Mouse (Mus musculus) adrenal gland, adult 18-20 months (tissue): ENCODE data around the gene Hoxb1. TPM values are rescaled to one million over a fixed set of nuclear protein-coding genes. Genes with fewer than 3 reads are reported as not detected.

Experiments
- DNase-seq, 2 experiments: peaks; one replicate each; pipeline ENCODE4 v3.0.0; 2021 to 2022; ENCODE audit warnings: low spot score in 2 of 2
- long read RNA-seq, 2 experiments: library from polyadenylated mRNA; stranded (forward); transcript quantifications; one replicate each; pipeline ENCODE4 v2.0.0; 2021
- total RNA-seq, 2 experiments: library from RNA; stranded (reverse); gene quantifications; 1 replicate in 1 of 2; 2 replicates in 1 of 2; pipeline ENCODE4 v1.2.3; 2021

Gene Hoxb1
- not detected for total RNA-seq
- long read RNA-seq, experiment 1 = 0 reads
- long read RNA-seq, experiment 2 = 0 reads

DNA sequence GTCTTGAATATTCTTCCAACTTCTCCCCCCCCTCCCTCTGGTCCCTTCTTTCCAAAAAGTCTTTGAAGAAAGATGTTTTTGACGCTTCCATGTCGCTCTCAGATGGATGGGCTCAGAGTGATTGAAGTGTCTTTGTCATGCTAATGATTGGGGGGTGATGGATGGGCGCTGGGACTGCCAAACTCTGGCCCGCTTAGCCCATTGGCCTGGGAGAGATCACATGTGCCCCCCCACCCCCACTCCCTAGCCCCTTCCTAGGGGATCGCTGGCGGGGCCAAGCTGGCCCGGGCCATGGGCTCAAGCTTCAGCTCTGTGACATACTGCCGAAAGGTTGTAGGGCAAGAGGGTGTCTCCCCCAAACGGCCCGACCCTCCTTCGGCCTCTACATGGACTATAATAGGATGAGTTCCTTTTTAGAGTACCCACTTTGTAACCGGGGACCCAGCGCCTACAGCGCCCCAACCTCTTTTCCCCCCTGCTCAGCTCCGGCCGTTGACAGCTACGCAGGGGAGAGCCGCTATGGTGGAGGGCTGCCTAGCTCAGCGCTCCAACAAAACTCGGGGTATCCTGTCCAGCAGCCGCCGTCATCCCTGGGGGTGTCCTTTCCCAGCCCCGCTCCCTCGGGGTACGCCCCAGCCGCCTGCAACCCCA, at the start of gene Hoxb1:
TSS of gene Hoxb1 (plus strand) at position 312 of the 651 bp plus-strand sequence.
- no peak for DNase-seq

DNA sequence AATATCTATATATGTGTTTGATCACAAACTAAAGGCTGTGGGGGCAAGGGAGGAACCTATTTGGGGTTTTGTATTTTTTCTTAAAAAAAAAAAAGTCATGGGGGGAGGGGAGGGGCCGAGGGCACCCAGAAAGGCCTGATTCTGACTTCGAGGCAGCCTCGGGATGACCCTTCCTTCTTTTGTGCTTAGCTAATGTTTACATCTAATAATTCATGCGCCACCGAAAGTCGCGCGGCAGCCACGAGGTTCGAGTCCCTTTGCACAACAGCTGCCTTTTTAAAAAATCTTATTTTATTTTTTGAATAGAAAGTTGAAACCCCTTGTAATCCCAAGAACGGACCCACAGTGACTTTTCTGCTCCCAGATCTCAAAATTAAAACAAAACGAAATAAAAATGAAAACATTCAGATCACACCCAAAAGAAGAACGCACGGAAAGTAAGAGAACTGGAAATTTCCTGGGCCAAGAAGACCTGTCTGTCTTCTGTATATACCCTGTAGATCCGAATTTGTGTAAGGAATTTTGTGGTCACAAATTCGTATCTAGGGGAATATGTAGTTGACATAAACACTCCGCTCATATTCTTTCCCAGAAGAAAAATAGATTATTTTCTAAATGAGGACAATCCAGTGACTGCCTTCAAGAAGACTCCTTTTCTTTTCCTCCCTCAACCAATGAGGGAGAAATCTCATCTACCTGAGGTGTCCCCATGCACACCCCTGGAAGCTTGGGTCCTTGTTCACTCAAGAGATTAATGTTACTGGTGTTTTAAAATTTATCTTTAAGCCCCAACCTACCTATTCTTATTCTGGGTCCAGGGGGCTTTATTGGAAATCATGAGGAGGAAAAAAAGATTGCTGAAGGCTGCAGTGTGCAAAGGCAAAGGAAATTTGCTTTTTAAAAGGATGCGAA, 48.6 kb upstream of the Hoxb1 start:
- DNase-seq = no peak

DNA sequence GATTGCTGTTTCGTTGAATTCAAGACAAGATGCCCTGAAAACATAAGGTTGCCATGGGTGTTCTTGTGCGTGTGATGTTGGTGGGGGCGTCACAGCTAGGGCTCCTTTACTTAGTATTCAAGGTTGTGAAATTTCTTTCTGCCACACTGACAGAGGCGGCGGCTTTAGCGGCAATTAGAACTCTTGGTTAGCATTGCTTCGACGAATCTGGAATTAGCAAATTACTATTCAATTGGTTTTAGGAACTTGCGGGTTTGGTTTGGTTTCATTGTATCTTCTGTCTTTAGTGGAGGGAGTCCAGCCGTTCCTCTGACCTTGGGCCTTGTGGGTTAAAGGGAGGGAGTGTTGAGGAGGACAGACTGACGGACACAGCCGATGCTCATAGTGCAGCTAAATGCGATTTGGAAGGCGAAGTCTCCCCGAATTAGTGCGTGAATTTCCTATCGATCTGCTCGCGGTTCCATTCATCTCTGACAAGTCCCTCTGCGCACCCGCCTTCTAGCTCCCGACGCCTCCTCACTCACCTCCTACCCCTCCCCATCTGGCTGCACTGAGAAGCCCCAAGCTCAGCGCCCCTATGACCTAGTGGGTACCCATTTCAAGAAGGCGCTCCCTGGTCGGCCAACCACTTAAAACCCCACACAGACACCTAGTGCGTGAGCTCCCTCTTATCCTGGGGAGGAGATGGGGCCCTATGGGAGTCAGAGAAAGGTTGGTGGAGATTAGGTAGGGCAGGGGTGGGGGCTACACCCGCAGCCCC, 47.8 kb upstream of the Hoxb1 start, which contains the start of gene Hoxb4:
TSS of gene Hoxb4 (plus strand) at position 660 of the 760 bp plus-strand sequence.
- DNase-seq = peak in 1 of 2 experiments; percentile 54

DNA sequence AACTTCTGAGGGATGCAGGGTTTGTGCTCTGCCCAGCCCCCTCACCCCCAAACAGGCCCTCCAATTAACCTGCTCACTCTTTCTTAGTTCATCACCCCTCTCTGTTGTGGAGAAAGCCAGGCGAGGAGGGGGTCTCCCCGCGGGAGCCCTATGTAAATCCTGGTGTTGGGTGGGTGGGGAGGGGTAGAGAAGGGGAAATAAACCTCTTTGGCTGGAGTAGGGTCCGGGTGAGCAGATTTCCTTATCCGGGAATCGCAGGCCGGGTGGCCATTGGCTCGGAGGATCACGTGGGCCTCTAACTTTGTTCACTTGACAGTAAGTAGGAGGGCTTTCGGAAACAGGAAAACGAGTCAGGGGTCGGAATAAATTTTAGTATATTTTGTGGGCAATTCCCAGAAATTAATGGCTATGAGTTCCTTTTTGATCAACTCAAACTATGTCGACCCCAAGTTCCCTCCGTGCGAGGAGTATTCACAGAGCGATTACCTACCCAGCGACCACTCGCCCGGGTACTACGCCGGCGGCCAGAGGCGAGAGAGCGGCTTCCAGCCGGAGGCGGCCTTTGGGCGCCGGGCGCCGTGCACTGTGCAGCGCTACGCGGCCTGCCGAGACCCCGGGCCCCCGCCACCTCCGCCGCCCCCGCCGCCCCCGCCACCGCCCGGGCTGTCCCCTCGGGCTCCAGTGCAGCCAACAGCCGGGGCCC, 47.0 kb upstream of the Hoxb1 start:
- DNase-seq = peak; percentile 64 to 69

DNA sequence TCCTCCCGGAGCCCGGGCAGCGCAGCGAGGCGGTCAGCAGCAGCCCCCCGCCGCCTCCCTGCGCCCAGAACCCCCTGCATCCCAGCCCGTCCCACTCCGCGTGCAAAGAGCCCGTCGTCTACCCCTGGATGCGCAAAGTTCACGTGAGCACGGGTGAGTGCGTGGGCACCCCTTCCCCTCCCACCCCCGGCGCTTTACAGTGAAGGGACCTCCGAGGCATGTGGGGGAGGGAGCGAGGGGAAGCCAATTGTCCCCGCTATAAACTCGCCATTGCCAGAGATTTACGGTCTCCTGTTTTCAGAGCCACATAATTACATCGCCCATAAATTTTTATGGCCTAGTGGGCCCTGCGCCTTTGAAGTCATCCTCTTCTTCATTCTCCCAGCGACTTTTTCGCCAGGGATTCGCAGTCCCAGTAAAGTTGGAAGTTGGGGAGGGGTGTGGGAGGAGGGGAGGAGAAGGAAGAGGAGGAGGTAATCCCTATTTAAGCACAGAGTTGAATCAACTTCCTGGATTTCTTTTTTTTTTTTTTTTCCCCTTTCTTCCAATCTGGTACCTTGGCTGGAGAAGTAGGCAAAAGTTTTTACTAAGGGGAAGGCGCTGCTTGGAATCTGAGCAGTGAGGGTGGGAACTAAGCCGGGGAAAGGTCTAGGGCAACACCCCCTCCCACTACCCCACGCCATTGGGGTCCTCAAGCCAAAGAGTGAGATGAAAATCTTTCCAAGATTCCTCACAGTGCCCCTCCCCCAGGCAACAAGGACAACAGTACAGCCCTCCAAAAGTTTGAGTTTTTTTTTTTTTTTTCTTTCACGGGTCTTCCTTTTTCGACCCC, 46.3 kb upstream of the Hoxb1 start:
- DNase-seq = peak in 1 of 2 experiments; percentile 50

DNA sequence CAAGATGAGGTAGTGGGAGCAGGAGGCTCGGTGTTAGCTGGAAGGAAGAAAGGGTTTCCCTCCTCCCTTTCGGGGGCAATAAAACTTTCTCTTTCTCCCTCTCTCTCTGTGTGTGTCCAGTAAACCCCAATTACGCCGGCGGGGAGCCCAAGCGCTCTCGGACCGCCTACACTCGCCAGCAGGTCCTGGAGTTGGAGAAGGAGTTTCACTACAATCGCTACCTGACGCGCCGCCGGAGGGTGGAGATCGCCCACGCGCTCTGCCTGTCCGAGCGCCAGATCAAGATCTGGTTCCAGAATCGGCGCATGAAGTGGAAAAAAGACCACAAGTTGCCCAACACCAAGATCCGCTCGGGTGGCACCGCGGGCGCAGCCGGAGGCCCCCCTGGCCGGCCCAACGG, 45.6 kb upstream of the Hoxb1 start:
- DNase-seq = peak; percentile 69 to 72

DNA sequence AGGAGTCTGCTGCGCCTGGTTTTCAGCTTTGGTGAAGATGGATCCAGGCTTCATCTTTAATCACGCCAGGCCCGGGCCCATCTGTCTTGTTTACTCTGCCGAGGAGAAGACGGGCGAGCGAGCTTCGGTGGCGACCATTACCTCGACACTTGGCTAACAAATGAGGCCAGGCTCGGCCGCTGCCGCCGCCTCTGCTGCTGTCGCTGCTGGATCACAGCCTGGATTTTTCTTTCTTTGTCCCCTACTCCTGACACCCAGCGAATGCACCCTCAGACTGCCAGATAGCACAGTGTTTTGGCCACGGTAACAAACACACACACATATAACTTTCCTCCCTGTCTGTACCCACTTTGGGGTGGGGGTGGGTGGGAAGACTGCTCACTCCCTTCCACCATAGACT, 44.9 kb upstream of the Hoxb1 start:
- no peak for DNase-seq

DNA sequence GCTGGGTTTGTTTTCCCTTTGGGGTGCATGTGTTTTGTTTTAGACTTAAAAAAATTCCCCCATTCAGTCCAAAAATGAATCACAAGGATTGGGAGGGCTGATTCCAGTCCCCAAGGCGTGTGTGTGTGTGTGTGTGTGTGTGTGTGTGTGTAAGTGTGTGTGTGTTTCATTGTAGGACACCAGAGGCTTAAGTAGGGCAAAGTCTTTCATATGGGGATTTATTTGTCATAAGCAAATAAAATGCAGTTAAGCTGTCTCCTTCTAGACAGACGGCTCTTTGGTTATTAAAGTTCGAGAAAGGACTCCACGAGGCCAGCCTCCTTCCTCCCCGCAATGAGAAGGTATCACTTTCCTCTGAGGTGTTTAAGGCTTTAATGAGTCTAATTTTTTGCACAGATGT, 43.7 kb upstream of the Hoxb1 start:
- DNase-seq = no peak

DNA sequence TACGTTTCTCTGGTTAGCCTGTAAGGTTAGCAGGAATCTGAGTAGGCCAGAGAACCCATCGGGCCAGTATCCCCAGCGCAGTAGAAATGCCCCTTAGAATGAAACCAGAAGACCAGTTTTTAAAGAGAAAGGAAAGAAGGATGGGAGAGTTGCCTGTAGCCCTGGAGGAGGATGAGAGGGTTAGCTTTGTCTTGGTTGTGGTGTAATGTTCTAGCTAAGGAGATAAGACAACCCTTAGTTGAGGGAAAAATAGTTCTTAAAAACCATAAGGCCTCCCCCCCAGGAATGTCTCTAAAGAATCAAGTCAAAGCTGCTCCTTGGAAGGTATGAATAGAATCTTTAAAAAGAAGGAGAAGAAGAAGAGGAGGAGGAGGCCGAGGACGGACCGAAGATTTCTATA, 42.8 kb upstream of the Hoxb1 start:
- DNase-seq = no peak

DNA sequence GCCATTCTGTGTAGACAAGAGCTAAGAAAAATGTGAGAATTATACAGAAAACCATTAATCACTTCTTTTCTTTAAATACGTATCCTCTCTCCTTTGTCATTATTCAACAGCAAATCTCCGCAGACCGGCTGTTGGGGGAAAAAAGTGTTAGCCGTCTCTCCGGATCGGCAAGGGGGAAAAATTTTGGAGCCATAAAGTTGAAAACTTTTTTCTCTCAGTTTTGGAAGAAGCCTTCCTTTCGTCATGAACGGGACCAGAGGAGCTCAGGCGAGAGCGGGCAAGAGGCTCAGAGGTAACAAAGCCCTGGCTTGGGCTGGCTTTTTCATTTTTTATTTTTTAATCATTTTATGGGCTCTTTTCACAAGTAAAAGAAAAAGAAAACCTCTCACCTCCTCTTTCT, 42.4 kb upstream of the Hoxb1 start, which contains the start of gene Hoxb3:
TSS of gene Hoxb3 (plus strand) at position 173 of the 400 bp plus-strand sequence.
- no peak for DNase-seq

DNA sequence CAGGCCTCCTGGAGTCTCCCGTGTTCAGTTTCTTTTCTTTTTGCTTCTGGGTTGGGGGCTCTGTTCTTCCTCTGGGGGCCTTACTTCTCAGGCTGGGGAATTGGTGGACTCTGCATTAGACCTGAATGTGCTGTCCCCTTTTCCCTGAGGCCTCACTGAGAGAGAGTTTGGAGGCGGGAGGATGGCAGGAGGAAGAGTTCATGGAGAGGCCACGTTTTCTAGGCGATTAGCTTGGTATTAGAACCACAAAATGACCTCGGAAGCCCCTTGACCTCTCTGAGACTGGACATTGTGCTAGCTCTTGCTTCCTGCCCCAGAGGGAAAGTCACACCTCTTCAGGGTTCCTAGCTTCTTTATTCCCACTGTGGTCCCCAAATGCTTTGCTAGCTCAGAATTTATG, 41.4 kb upstream of the Hoxb1 start:
- DNase-seq = no peak

DNA sequence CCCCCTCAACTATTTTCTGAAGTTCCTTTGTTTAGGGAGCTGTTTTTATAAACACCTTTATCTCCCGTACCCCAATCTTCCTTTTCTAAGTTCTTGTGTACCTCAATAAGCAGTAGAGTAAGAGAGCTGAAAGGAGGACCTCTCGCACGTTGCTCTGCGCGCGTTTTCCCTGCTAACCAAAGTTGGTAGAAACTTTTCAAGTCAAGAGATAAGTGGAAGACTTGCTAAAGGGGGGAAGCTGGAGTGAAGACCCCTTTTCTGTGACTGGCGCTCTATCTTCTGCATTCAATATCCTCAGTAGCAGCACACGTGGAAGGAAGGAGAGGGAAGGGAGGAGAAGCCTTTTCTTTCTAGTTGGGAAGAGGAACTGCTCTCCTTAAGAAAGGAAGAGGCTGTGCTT, 40.6 kb upstream of the Hoxb1 start:
- DNase-seq = no peak

DNA sequence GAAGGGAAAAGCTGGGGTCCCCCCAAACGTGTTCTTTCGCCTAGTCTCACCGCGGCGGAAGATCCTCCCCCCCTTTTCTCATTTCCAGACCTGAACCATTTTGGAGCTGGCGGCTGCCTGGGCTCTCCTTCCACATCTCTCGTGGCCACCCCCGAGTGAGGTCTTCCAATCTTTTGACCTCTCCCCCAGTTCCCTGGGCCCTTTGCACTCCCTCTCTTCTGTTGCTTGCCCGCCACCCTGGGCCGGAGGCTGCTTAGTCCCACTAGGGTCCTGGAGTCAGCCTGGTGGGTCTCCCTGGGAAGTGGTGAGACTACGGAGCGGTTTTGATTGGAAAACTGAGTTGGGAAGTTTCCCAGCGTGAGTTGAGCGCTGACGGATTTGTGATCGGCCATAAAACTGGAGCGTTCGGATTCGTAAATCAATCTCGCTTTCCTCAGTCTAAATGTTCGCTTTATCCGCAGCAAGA, 39.8 kb upstream of the Hoxb1 start:
- DNase-seq = no peak

DNA sequence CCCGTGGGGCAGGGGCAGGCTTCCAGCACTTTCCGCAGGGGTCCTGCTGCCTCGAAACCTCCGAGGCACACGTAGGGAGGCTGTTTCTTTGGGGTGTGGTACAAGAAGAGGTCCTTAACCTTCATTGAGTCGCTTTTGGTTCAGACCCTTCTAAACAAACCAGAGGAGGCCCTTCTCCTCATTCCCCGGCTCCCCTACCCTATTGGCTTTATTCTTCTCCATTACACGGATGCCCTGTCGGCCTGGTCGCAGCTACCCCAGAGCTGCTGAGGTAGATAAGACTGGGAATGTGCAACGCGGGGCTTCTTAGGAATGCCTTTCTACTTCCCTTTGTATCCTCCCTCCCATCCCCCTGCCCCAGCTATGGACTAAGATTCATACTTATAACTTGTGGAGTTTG, 38.8 kb upstream of the Hoxb1 start:
- no peak for DNase-seq

DNA sequence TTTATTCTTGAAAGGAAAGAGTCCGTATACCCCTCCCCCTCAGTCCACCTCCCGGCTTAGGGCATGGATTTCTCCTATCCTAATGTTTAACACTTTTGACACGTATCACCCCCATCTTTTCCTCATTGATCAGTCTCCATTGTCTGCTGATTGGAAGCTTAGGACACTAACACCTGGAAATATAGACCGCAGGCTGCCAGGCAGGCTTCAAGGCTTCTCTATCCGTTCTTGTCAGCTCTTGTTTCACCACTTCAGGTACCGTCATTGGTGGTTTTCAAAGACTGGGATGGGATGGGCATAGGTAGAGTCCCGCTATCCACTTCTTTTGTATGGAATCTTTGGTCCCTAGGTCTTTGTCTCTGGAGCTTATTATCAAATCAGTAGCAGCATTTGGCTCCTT, 38.4 kb upstream of the Hoxb1 start:
- DNase-seq = no peak

DNA sequence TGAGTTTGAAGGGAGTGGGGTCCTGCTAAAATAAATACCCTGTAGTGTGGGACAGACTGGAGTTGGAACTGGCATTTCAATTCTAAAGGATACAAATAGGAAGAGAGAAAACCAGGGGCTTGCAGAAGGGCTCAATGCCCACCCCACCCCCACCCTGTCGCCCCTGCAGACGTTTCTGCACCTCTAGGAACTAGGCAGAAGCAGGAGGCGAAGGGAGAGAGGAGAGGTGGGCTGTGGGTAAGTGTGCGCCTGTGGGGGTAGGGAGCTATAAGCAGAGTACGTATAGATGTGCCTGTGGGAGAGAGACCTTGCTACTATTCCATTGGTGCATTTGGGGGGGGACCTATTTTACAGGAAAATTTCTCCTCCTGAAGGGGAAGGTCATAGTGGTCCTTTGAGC, 37.8 kb upstream of the Hoxb1 start:
- no peak for DNase-seq

DNA sequence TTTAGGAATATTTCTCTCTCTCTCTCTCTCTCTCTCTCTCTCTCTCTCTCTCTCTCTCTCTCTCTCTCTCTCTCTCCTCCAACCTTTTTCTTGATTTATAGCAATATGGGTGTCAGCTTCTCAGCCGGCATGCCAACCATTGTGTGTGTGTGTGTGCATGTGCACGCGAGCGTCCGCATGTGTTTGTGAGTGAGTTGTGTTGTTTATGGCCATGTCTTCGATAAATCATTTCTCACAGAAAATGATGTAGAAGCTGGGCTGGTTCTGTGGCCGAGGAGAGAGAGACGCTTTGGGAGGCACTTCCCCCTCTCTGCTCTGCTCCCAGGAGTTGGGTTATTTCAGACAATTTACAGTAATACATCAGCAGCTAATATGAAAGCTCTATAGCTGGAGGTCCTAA, 36.9 kb upstream of the Hoxb1 start:
- DNase-seq = no peak

DNA sequence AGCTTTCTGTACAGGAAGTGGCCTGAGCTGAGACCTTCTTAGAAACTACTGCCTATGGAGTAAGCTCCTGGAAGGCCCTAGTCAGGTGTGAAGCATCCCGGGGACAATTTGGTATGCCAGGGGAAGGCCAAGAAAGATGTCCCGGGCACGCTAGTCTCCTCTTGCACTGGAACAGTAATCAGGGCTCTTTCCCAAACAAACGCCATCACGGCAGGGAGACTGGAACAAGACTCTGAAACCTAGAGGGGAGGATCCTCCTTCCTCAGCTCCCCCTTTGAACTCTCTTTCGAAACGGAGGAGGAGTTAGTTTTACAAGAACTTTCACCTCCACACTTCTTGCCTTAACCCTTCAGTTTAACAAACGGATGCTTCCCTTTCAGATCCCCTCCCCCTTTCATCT, 33.4 kb upstream of the Hoxb1 start:
- DNase-seq = no peak

DNA sequence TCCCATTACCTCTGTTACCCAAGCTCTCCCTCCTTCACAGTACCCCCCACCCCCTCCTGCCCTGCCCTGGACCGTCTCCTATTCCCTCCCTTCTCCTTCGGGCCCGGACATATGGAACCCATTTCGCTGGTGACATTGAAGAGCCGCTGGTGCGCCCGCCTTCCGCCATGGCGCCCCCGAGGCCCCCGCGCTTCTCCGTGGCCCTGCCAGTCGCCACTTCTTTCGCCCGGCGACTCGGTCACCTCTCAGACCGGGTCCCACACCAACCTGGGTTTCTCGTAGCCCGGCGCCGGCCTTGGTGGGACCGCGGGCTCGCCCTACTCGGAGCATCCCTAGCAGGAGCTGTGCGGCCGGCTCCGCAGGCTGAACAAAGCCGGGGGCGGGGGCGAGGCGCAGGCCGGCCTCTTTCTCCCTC, 32.9 kb upstream of the Hoxb1 start:
- no peak for DNase-seq
